Mouse (Mus musculus) natural killer cell, adult 2 months (primary cell): Measurements from ENCODE around the gene Cbr1.

Experiments
- DNase-seq, 2 experiments: peaks; one replicate each; pipeline ENCODE4 v3.0.0; 2022; ENCODE audit warnings: low spot score in 2 of 2

Cbr1 gene

GRCm38 (mm10) chr16:93605553-93605952 lies at the start of gene Cbr1:
Gene Cbr1, plus strand, starts transcription at chr16:93605853.
- DNase-seq: no peak

GRCm38 (mm10) chr16:93557646-93558045 lies 48.0 kb upstream of the Cbr1 start:
- DNase-seq: no peak

GRCm38 (mm10) chr16:93558499-93558898 lies 47.2 kb upstream of the Cbr1 start:
- DNase-seq: no peak

- DNase-seq: no peak
Measured at GRCm38 (mm10) chr16:93572383-93572782, 33.3 kb upstream of the Cbr1 start.

GRCm38 (mm10) chr16:93573434-93573833 lies 32.2 kb upstream of the Cbr1 start:
- DNase-seq: no peak

- peak; percentile 27 to 39 for DNase-seq
Measured at GRCm38 (mm10) chr16:93574521-93575191, 31.0 kb upstream of the Cbr1 start.

- no peak for DNase-seq
Measured at GRCm38 (mm10) chr16:93575574-93575973, 30.1 kb upstream of the Cbr1 start.

- DNase-seq: peak; percentile 70 to 74
Measured at GRCm38 (mm10) chr16:93576412-93577082, 29.1 kb upstream of the Cbr1 start.

GRCm38 (mm10) chr16:93578346-93579005 lies 27.2 kb upstream of the Cbr1 start:
- no peak for DNase-seq

- no peak for DNase-seq
Measured at GRCm38 (mm10) chr16:93581125-93581524, 24.5 kb upstream of the Cbr1 start.

- DNase-seq: no peak
Measured at GRCm38 (mm10) chr16:93584976-93585702, 20.5 kb upstream of the Cbr1 start.

- peak; percentile 28 to 64 for DNase-seq
Measured at GRCm38 (mm10) chr16:93585703-93586205, 19.9 kb upstream of the Cbr1 start.

GRCm38 (mm10) chr16:93586382-93586781 lies 19.3 kb upstream of the Cbr1 start:
- DNase-seq: peak; percentile 53 to 75

GRCm38 (mm10) chr16:93588281-93588680 lies 17.4 kb upstream of the Cbr1 start:
- no peak for DNase-seq

GRCm38 (mm10) chr16:93590915-93591314 lies 14.7 kb upstream of the Cbr1 start:
- no peak for DNase-seq

- DNase-seq: no peak
Measured at GRCm38 (mm10) chr16:93591450-93592430, 13.9 kb upstream of the Cbr1 start.

GRCm38 (mm10) chr16:93592711-93593110 lies 12.9 kb upstream of the Cbr1 start:
- no peak for DNase-seq

GRCm38 (mm10) chr16:93593406-93593805 lies 12.2 kb upstream of the Cbr1 start:
- no peak for DNase-seq

GRCm38 (mm10) chr16:93594448-93594847 lies 11.2 kb upstream of the Cbr1 start:
- no peak for DNase-seq

- DNase-seq: no peak
Measured at GRCm38 (mm10) chr16:93595766-93596165, 9.9 kb upstream of the Cbr1 start.

- no peak for DNase-seq
Measured at GRCm38 (mm10) chr16:93596807-93597206, 8.8 kb upstream of the Cbr1 start.
